Mouse (Mus musculus): ENCODE measurements around the gene Gm18596.
"Not testable (repeated sequence)": the region's sequence is repeated elsewhere in the genome, so short reads cannot be mapped to it uniquely, and the experiment has no call there.

The Gm18596 gene

GRCm38 (mm10) chr10:77741924-77742688, at the start of gene Gm18596:
Gene Gm18596 (minus strand): TSS chr10:77742638.
- DNase-seq (ENCODE audit: inconsistent ontology term) = not testable (repeated sequence)

- no peak for DNase-seq (ENCODE audit: inconsistent ontology term)
Measured at GRCm38 (mm10) chr10:77788621-77789020, 46.2 kb upstream of the Gm18596 start.

GRCm38 (mm10) chr10:77787876-77788275, 45.4 kb upstream of the Gm18596 start, which contains the start of gene Gm7137:
Gene Gm7137 (minus strand): TSS chr10:77788200.
- not testable (repeated sequence) for DNase-seq (ENCODE audit: inconsistent ontology term)

- not testable (repeated sequence) for DNase-seq (ENCODE audit: inconsistent ontology term)
Measured at GRCm38 (mm10) chr10:77783396-77783795, 41.0 kb upstream of the Gm18596 start.

GRCm38 (mm10) chr10:77782442-77782841, 40.0 kb upstream of the Gm18596 start, which contains the start of gene Gm3250:
Gene Gm3250 (minus strand): TSS chr10:77782542.
- DNase-seq (ENCODE audit: inconsistent ontology term) = not testable (repeated sequence)

- not testable (repeated sequence) for DNase-seq (ENCODE audit: inconsistent ontology term)
Measured at GRCm38 (mm10) chr10:77776844-77777243, 34.4 kb upstream of the Gm18596 start, which contains the start of gene Gm7138. Gene Gm7138 (minus strand): TSS chr10:77776944.

GRCm38 (mm10) chr10:77772142-77772541, 29.7 kb upstream of the Gm18596 start:
- DNase-seq (ENCODE audit: inconsistent ontology term) = not testable (repeated sequence)

GRCm38 (mm10) chr10:77771225-77771624, 28.8 kb upstream of the Gm18596 start, which contains the start of gene Gm3238:
Gene Gm3238 (minus strand): TSS chr10:77771325.
- DNase-seq (ENCODE audit: inconsistent ontology term) = not testable (repeated sequence)

- DNase-seq (ENCODE audit: inconsistent ontology term) = no peak
Measured at GRCm38 (mm10) chr10:77769727-77770126, 27.3 kb upstream of the Gm18596 start.

GRCm38 (mm10) chr10:77759582-77759981, 17.1 kb upstream of the Gm18596 start, which contains the start of gene Gm3233:
Gene Gm3233 (minus strand): TSS chr10:77759682.
- not testable (repeated sequence) for DNase-seq (ENCODE audit: inconsistent ontology term)

GRCm38 (mm10) chr10:77753448-77753847, 11.0 kb upstream of the Gm18596 start:
- DNase-seq (ENCODE audit: inconsistent ontology term) = no peak

- not testable (repeated sequence) for DNase-seq (ENCODE audit: inconsistent ontology term)
Measured at GRCm38 (mm10) chr10:77752312-77752711, 9.9 kb upstream of the Gm18596 start.

- DNase-seq (ENCODE audit: inconsistent ontology term) = not testable (repeated sequence)
Measured at GRCm38 (mm10) chr10:77751254-77751653, 8.8 kb upstream of the Gm18596 start, which contains the start of gene Gm9736. Gene Gm9736 (minus strand): TSS chr10:77751354.

GRCm38 (mm10) chr10:77750686-77751085, 8.2 kb upstream of the Gm18596 start:
- not testable (repeated sequence) for DNase-seq (ENCODE audit: inconsistent ontology term)

- DNase-seq (ENCODE audit: inconsistent ontology term) = no peak
Measured at GRCm38 (mm10) chr10:77738929-77739328, 3.5 kb downstream of the Gm18596 start.

- no peak for DNase-seq (ENCODE audit: inconsistent ontology term)
Measured at GRCm38 (mm10) chr10:77735928-77736327, 6.5 kb downstream of the Gm18596 start.

- DNase-seq (ENCODE audit: inconsistent ontology term) = no peak
Measured at GRCm38 (mm10) chr10:77729241-77729640, 13.2 kb downstream of the Gm18596 start.

- no peak for DNase-seq (ENCODE audit: inconsistent ontology term)
Measured at GRCm38 (mm10) chr10:77728280-77728679, 14.2 kb downstream of the Gm18596 start.

- DNase-seq (ENCODE audit: inconsistent ontology term) = no peak
Measured at GRCm38 (mm10) chr10:77726186-77726585, 16.3 kb downstream of the Gm18596 start, which contains the start of gene Gm10100. Gene Gm10100 (plus strand): TSS chr10:77726486.

GRCm38 (mm10) chr10:77724855-77725254, 17.6 kb downstream of the Gm18596 start:
- no peak for DNase-seq (ENCODE audit: inconsistent ontology term)

- not testable (repeated sequence) for DNase-seq (ENCODE audit: inconsistent ontology term)
Measured at GRCm38 (mm10) chr10:77720299-77720698, 22.1 kb downstream of the Gm18596 start, which contains the start of gene Krtap12-1. Gene Krtap12-1 (plus strand): TSS chr10:77720599.

- no peak for DNase-seq (ENCODE audit: inconsistent ontology term)
Measured at GRCm38 (mm10) chr10:77715507-77715906, 26.9 kb downstream of the Gm18596 start, which contains the start of gene Gm10142. Gene Gm10142 (plus strand): TSS chr10:77715807.

- DNase-seq (ENCODE audit: inconsistent ontology term) = no peak
Measured at GRCm38 (mm10) chr10:77713734-77714133, 28.7 kb downstream of the Gm18596 start.

Data from Muller cell, postnatal 12 days (primary cell).